Mouse (Mus musculus) bone marrow macrophage, adult 2 months (primary cell): ENCODE results near the gene Mrpl50. TPM values are rescaled to one million over a fixed set of nuclear protein-coding genes. Genes with fewer than 3 reads are reported as not detected.

Experiments used
- H3K27ac ChIP-seq: 2 replicates; pipeline ENCODE4 v1.5.1; 2012; ENCODE audit warnings: low read depth, low read length; ENCODE audit not compliant: insufficient read depth
- H3K4me1 ChIP-seq: 2 replicates; pipeline ENCODE4 v1.6.1; 2012; ENCODE audit warnings: low read length; ENCODE audit not compliant: control insufficient read depth, insufficient read depth
- H3K4me3 ChIP-seq: 2 replicates; pipeline ENCODE4 v1.5.1; 2012; ENCODE audit warnings: mild to moderate bottlenecking, low read length, moderate library complexity; ENCODE audit not compliant: insufficient read depth
- CTCF ChIP-seq: IDR thresholded peaks from 2 replicates; pipeline ENCODE4 v1.5.1; 2012; ENCODE audit warnings: low read depth, mild to moderate bottlenecking, low read length, moderate library complexity
- POLR2A ChIP-seq: IDR thresholded peaks from 2 replicates; pipeline ENCODE4 v1.6.1; 2012; ENCODE audit warnings: mild to moderate bottlenecking, low read depth, low read length, borderline replicate concordance
- polyA plus RNA-seq: library from polyadenylated mRNA; stranded (reverse); fragments of >200 nt; gene quantifications from 2 replicates; pipeline ENCODE4 v1.2.4, GENCODE M21; 2012; ENCODE audit not compliant: missing spikeins, insufficient read depth, insufficient read length

Mrpl50 gene
- 17.9 and 20.3 TPM in 2 replicates for polyA plus RNA-seq

DNA sequence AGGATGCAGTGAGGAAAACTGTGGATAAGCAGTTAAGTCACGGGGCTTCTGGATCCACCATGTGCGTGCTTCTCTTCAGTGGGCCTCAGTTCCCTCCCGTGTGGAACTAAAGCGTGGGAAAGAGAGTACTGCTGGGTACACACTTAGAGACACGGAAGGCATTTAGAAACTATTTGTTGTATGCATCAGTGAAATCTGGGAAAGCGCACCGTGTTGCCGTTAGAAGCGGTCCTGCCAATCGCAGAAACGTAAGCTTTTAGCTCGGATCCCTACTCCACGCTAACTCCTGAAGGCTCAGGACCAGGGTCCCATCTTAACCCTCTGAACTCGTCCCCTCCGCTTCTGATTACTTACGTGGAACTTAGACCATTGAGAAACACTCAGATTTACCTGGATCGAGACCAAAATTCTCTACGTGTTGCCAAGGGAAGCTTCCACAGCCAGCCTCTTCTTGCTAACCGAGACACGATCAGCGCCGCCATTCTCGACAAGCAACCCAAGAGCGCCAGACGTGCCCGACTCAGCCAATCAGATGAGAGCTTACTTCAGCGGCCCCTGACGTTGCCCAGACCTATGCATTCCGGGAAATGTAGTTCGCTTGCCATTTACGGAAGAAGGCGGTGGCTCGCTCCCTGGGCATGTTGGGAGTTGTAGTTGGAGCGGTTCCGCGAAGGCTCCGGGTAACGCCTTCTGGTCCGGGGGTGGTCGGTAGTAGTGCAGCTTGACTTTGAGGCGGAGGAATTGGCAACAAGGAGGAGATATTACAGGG is at the start of gene Mrpl50, which contains the start of gene Zfp189:
Mrpl50 (minus strand) TSS at position 522 of the 769 bp plus-strand sequence.
Zfp189 (plus strand) TSS at position 605 of the 769 bp plus-strand sequence.
- TF ChIP-seq POLR2A (no peak), CTCF (no peak)
- peaks cover 14% of the 10 kb centered on the region for H3K4me1 ChIP-seq
- peak within 1 kb of the TSS; percentile 98 for H3K4me3 ChIP-seq
- H3K27ac ChIP-seq = peak within 1 kb of the TSS; percentile 25

DNA sequence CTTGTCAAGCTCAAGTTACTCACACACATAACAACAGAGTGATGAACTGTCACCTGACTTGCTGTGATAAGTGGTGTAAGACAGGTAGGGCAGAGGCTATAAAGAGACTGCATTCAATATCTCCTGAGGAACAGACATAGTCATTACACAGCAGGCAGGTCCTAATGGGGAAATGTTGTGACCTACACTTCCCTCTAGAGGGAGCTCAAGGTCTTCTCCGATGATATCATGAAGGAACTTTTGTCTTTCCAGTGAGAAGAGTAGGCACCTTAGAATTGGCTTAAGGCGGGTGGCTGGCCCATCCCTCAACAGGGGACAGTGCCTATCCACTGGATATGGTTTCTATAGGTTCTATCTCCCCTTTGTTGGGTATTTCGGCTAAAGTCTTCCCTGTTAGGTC is 46.7 kb upstream of the Mrpl50 start:
- TF ChIP-seq CTCF = no peak
- no peak for TF ChIP-seq POLR2A
- Histone ChIP-seq H3K4me3 (no peak overlapping the region), H3K27ac (no peak overlapping the region), H3K4me1 (peaks cover 2% of the 10 kb centered on the region; the same call in 1 of the 2 replicates)

DNA sequence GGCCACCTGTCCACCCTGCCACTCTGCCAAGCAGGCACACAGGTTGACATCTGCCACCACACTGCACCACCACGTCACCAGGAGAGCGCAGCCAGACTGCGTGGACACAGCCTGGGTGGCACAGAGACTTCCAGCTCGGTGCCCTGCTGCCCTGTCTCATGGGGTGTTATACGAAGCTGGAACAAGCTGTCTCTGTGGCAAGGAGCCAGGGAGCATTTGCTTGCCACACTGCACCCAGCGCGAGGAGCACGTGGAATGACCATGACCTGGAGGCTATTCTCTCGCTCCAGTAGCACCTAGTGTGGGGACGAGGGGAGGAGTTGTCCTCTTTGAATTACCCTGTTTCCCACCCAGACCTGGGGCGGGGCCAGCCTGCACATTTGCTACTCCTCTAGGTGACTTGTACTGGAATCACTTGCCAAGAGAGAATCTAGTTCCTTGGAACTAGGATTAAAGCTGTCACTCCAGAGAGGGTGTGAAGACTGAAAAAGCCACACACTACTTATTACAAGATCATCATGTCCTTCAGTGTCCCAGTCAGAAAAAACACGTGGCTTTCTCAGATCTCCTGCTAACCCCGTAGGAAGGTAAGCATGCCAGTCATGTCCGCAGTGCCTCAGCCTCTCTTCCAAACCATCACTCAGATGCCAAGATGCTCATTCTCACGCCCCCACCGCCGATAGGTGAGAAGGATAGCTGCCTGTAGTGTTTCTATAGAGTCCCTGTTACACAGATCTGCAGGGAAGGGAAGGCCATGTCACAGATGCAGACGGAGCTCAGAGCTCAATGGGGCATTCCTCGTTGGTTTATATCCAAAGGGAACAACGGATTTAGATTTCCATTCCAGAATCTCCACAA is 39.3 kb upstream of the Mrpl50 start:
- Histone ChIP-seq H3K4me1 (no peaks in the 10 kb centered on the region), H3K4me3 (no peak overlapping the region), H3K27ac (no peak overlapping the region)
- TF ChIP-seq CTCF = no peak
- TF ChIP-seq POLR2A = no peak

DNA sequence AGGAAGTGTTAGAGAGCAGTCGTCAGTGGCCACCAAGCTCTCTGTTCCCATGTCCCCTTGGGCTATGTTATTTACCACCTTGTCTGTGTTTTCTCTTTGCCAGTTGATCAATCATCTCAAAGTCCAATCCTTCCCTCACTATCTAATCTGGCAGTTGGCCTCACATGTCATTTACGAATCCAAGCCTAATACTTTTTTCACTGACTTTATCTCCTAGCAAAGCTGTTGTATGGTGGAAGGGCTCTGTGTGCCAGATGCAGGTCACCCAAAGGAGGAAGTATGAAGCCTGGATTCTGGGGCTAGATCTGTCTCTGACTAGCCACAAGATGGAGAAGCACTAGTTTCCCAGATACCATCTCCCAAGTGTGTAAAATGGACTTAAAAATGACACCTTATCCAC is 37.3 kb upstream of the Mrpl50 start:
- Histone ChIP-seq H3K27ac (no peak overlapping the region), H3K4me3 (no peak overlapping the region), H3K4me1 (no peaks in the 10 kb centered on the region)
- no peak for TF ChIP-seq CTCF
- no peak for TF ChIP-seq POLR2A

DNA sequence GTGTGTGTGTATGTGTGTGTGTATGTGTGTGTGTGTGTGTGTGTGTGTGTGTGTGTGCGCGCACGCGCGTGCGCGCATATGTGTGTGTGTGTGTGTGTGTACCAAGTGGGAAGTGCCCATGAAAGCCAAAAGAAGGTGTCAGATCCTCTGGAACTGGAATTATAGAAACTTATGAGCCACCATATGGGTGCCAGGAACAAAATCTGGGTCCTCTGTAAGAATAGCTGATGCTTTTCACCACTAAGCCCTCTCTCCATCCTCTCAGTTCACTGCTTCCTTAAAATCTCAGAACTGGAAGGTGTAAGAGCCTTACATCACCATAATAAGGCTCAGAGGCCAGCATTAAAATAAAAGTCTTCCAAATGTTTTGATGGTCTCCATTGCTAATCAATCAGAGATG is 36.5 kb upstream of the Mrpl50 start:
- Histone ChIP-seq H3K27ac (no peak overlapping the region), H3K4me1 (no peaks in the 10 kb centered on the region), H3K4me3 (no peak overlapping the region)
- TF ChIP-seq CTCF (no peak), POLR2A (no peak)

DNA sequence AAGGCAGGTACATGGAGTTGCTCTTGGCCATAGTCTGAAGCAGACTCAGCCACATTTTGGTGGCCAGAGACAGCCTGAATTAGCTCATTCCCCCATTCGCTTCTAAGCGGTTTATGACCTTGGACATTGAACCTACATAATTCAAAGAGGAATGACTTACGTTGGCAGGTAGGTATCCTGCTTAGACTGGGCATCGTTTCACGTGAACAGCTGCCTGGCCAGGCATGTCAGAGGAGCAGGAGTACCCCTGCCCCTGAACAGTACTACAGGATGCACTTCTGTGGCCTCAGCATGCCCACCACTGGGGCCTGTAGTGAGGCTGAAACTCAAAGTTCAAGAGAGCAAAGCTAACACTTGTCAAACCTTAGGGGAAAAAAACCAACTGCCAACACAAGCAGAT is 32.5 kb upstream of the Mrpl50 start:
- Histone ChIP-seq H3K27ac (no peak overlapping the region), H3K4me1 (no peaks in the 10 kb centered on the region), H3K4me3 (no peak overlapping the region)
- TF ChIP-seq CTCF (no peak), POLR2A (no peak)

DNA sequence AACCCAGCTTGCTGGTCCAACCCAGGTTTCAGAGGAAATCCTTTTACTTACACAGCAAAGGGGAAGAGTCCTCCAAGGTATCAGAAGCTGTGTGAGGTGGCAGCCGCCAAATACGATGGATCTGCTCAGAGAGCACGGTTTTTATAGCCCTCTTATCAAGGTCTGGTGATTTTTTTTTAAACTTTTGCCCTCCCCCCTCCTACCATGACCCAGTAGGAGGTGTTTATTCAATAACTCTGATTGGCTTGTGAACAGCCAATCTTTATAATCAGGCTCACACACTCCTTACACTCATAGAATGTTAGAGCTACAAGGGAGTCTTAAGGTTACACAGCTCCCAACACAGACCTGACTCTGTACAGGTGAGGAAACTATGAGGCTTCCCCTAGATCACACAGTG is 28.5 kb upstream of the Mrpl50 start, which contains the start of gene Aldob:
Aldob (minus strand) TSS at position 164 of the 400 bp plus-strand sequence.
- TF ChIP-seq POLR2A (no peak), CTCF (no peak)
- Histone ChIP-seq H3K4me3 (no peak within 1 kb of the TSS), H3K27ac (no peak within 1 kb of the TSS), H3K4me1 (no peaks in the 10 kb centered on the region)

DNA sequence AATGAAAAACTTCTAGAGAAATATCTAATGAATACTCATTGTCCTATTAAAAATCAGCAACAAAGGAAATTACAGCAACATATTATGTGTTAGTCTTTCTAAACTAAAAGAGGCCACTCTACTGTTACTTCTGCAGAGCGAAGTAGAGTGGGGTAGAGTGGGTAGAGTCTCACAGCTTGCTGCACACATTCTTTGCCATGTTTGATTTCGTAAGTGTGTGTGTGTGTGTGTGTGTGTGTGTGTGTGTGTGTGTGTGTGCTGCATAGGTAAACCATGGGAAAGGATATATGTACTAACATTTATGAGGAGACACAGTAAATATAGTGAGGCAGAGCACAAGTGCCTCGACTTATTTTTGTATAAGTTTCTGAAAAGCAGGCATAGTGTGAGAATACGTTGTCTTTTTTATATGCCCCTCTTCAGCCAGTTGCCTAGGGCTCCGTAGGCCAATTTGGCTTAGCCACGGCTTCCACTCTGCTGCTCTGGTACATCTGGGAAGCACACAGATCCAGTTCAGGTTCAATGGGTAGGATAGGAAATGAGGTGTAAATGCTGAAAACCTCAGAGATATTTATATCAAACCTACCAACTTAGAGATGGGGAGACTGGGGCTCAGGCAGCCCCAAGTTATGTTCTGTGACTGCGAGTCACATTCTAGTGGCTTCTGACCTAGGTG is 26.8 kb upstream of the Mrpl50 start:
- no peak overlapping the region for H3K4me3 ChIP-seq
- no peaks in the 10 kb centered on the region for H3K4me1 ChIP-seq
- TF ChIP-seq POLR2A = no peak
- no peak for TF ChIP-seq CTCF
- no peak overlapping the region for H3K27ac ChIP-seq

DNA sequence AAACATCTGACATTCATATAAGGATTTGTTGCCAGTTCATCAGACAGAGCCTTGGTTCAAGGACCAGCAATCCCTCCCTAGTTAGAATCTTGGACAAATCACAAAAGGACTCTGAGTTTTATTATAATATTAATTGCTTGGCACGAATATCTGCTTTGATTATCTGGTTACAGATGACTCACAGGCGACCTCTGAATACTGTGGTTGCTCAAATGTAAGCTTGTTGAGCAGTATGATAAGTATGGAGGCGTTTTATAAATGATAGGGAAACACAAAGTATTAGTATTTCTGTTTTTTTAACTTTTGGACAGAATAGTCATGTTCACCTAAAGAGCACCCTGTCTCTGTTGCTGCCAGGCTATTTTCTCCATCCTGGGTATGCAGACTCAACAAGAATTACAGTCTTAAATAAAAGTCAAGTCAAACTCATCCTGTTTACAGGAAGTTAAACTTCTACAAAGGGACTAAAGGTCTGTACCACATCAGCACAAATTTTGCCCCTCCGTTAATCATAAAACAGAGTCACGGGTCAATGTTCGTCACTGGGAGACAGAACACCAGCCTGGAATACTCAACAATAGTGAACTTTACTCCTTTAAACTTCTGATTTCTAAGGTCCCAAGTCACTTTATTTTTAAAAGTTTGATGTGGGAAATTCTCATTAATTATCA is 26.1 kb upstream of the Mrpl50 start:
- Histone ChIP-seq H3K4me1 (no peaks in the 10 kb centered on the region), H3K4me3 (no peak overlapping the region), H3K27ac (no peak overlapping the region)
- TF ChIP-seq POLR2A = no peak
- no peak for TF ChIP-seq CTCF
